Mouse (Mus musculus) midbrain, embryonic 12.5 days (tissue): ENCODE results near the gene Smc1b. TPM values are rescaled to one million over a fixed set of nuclear protein-coding genes. Genes with fewer than 3 reads are reported as not detected.

Experiments used
- ATAC-seq: fragments of 200-750 bp; cut with Nextera tagmentation; 2 replicates; pipeline ENCODE4 v1.8.0; 2017; ENCODE audit warnings: low read depth, moderate TSS enrichment, moderate library complexity; ENCODE audit not compliant: low FRiP score
- H3K27ac ChIP-seq: fragments of 300-500 bp; sonication (generic); replicated peaks from 2 replicates; pipeline ENCODE4 v1.5.1; 2016; ENCODE audit warnings: mild to moderate bottlenecking
- H3K27me3 ChIP-seq: fragments of 300-500 bp; sonication (generic); 2 replicates; pipeline ENCODE4 v1.6.1; 2016; ENCODE audit warnings: mild to moderate bottlenecking
- H3K36me3 ChIP-seq: fragments of 300-500 bp; sonication (generic); 2 replicates; pipeline ENCODE4 v1.6.1; 2016
- H3K4me1 ChIP-seq: fragments of 300-500 bp; sonication (generic); 2 replicates; pipeline ENCODE4 v1.6.1; 2016
- H3K4me2 ChIP-seq: fragments of 300-500 bp; sonication (generic); replicated peaks from 2 replicates; pipeline ENCODE4 v1.6.1; 2016; ENCODE audit warnings: mild to moderate bottlenecking, moderate library complexity
- H3K4me3 ChIP-seq: fragments of 300-500 bp; sonication (generic); 2 replicates; pipeline ENCODE4 v1.5.1; 2016; ENCODE audit warnings: mild to moderate bottlenecking
- H3K9ac ChIP-seq: fragments of 300-500 bp; sonication (generic); replicated peaks from 2 replicates; pipeline ENCODE4 v1.6.1; 2016; ENCODE audit warnings: mild to moderate bottlenecking, moderate library complexity
- H3K9me3 ChIP-seq: fragments of 300-500 bp; sonication (generic); 2 replicates; pipeline ENCODE4 v1.6.1; 2016; ENCODE audit warnings: mild to moderate bottlenecking
- WGBS: fragments of 180-500 bp; shearing (Covaris S2); methylation state at CpG from one replicate; pipeline ENCODE4 v1.1.7; 2016; 5-methylcytosine and 5-hydroxymethylcytosine counted together
- polyA plus RNA-seq: library from polyadenylated mRNA; unstranded; fragments of >200 nt; fragmentation: Nextera tagmentation; extraction: Ambion mirVana; gene quantifications from 2 replicates; pipeline ENCODE4 v1.2.1, GENCODE M21; 2016

Gene Smc1b
- polyA plus RNA-seq, 1 experiment from 2014 or later = 0.11 TPM

DNA sequence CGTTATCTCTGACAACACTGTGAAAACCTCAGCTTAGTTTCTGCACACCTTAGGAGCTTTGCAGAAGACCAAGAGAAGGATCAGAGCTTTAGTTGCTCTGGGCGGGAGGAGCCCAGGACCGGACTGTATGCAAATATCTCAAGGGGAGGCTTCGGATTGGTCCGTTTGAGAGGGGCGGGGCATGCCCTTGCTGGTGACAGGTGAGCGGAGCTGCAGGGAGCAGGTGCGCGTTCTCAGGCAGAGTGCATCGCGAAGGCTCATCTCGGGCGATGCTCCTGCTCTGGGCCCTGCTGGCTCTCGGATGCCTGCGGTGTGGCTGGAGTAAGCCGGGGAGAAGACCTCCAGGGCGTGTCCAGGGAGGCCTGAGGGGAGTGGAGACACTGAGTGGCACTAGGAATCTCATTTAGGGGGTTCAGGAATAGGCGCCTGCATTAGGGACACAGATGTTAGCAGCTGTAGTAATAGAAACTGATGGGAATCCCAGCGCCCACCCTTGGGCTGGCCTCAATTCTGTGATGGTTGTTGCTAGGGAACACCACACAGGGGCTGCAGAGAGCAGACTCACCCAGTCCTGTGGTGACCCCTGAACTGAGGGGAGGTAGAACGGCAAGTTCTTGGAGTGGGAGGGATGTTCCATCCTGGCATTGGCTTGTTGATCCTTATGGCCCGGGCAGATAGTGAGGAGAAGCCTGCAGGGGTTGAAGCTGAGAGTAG, 114.7 kb downstream of the Smc1b start, which contains the start of gene Upk3a:
Gene Upk3a, plus strand, starts transcription at position 191 of the 714 bp plus-strand sequence.
- Histone ChIP-seq H3K4me3 (0 out of 2 replicates have a peak within 1 kb of the TSS, but pooled peaks have one; percentile 9), H3K4me2 (peak within 1 kb of the TSS; percentile 30), H3K9ac (no peak within 1 kb of the TSS), H3K9me3 (no peaks in the 10 kb centered on the region), H3K27me3 (peaks cover 25% of the 10 kb centered on the region), H3K36me3 (no peaks in the 10 kb centered on the region), H3K4me1 (peaks cover 10% of the 10 kb centered on the region; the same call in 1 of the 2 replicates), H3K27ac (no peak within 1 kb of the TSS)
- WGBS = 8% methylated on average over 21 of the region's 21 CpGs
- no peak for ATAC-seq

DNA sequence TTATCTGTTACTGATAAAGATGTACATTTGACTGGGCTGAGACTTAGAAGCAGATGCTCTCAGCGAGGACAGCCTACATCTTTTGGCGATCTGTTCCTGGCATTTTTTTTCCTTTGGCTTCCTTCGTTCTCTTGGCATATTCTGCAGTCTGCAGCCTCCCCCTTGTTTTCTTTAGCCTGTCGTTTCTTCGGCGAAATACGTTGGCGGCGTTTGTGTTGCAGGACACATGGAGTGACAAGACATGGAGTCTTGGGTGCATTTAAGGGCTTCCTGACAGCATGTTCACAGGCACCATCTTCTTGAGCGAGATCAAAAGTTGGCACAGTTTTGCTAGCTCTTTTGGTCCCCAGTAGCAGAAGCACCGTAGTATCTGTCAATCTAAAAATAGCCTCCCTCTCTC, 116.0 kb downstream of the Smc1b start:
- no peak for ATAC-seq
- H3K4me3 ChIP-seq = no peak overlapping the region
- peaks cover 25% of the 10 kb centered on the region for H3K27me3 ChIP-seq
- no peaks in the 10 kb centered on the region for H3K9me3 ChIP-seq
- WGBS = 87% methylated on average over 11 of the region's 11 CpGs
- H3K36me3 ChIP-seq = no peaks in the 10 kb centered on the region
- H3K4me2 ChIP-seq = no peak overlapping the region
- no peak overlapping the region for H3K9ac ChIP-seq
- peaks cover 10% of the 10 kb centered on the region; the same call in 1 of the 2 replicates for H3K4me1 ChIP-seq
- H3K27ac ChIP-seq = no peak overlapping the region

Other genes starting within 250 kb of the Smc1b start
- 0.75 and 0.97 TPM in 2 replicates for gene Gm29666, start 211.9 kb downstream of the Smc1b start, polyA plus RNA-seq
- gene Nup50, start 208.6 kb downstream of the Smc1b start, polyA plus RNA-seq = 62.4 and 65.2 TPM in 2 replicates
- gene 5031439G07Rik, start 143.4 kb downstream of the Smc1b start, polyA plus RNA-seq = 15.5 and 16.2 TPM in 2 replicates
- gene Upk3a, start 114.8 kb downstream of the Smc1b start, polyA plus RNA-seq = 0.33 and 0.50 TPM in 2 replicates
- gene Fam118a, start 103.0 kb downstream of the Smc1b start, polyA plus RNA-seq = 30.3 and 31.6 TPM in 2 replicates
- gene Ribc2, start 114 bp upstream of the Smc1b start, polyA plus RNA-seq = 0.69 and 0.98 TPM in 2 replicates
- gene Fbln1, start 74.0 kb upstream of the Smc1b start, polyA plus RNA-seq = 118 and 156 TPM in 2 replicates
- gene Atxn10, start 204.3 kb upstream of the Smc1b start, polyA plus RNA-seq = 404 and 405 TPM in 2 replicates